Mouse (Mus musculus) gastrocnemius, postnatal 10 days (tissue): ENCODE measurements around the gene Tmx4. TPM values are rescaled to one million over a fixed set of nuclear protein-coding genes. Genes with fewer than 3 reads are reported as not detected.
A peak's percentile ranks its signal among the peaks of the same experiment; 100 is the strongest.

Experiments
- DNase-seq: peaks from one replicate; pipeline ENCODE4 v3.0.0; 2021; ENCODE audit warnings: mixed read lengths
- total RNA-seq, 2 experiments: library from RNA; stranded (reverse); gene quantifications; 2 replicates each; pipeline ENCODE4 v1.2.3; 2021

The Tmx4 gene
- total RNA-seq, 2 experiments from 2014 or later = 12.8 to 14.9 TPM

DNA sequence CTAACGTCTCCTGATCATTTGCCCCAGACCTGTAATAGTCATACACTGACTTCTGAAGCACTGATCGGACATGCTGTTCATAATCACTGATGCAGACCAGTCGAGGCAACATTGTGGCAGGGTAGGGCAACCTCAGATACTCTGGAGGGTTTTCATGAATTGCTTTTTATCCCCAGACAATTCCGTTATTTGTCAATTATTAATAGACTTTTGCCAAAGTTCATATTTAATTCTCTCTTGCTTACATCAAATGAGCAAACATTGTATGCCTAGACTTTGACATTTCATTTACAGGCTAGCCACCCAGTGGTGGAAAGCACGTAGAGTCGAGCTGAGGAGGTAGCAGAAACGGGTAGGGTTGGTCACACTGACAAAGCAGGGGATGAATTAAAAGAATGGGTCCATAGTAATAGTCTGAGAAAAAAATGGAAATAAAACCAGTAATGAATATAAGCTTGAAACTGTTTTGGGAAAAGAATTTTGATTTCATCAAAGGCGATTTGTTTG, 89.7 kb downstream of the Tmx4 start, which contains the start of gene Hao1:
Hao1 (minus strand) TSS at position 148 of the 507 bp plus-strand sequence.
- DNase-seq = no peak

DNA sequence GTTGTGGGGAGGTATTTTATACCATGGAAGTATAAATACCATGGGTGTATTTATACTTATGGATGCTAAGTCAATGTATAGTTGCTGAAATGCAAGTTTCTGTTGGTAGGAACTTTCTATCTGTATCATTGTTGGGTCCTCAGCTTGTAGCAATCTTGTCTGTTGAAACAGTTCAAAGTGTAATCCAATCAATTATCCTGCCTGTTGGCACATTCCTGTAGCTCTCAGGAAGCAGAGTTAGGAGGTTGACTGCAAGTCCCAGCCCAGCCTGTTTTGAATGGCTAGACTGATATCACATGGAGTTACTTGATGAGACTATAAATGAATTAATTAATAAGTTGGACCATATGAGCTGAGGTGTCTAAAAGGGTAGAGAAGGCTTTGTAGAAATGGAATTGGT, 91.6 kb downstream of the Tmx4 start:
- DNase-seq = no peak

DNA sequence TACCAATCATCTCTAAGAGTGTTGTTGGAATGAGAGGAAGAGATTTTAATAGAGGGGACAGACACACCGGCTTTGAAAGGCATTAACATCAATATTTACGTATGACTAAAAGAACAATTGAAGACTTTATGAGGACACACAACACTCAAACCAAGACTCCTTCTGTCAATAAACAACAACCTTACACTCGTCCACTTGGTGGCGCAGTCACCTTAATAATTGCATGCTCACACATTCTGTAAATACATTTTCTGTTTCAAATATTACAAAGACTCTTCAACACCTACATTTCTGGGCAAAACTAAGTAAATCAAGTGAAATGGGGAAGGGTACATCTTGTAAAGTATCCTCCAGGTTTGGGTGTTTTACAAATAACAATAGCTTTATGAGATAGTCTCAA, 94.2 kb downstream of the Tmx4 start:
- peak; percentile 58 for DNase-seq

GRCm38 (mm10) chr2:134545116-134545515, 98.8 kb downstream of the Tmx4 start:
- DNase-seq = no peak

DNA sequence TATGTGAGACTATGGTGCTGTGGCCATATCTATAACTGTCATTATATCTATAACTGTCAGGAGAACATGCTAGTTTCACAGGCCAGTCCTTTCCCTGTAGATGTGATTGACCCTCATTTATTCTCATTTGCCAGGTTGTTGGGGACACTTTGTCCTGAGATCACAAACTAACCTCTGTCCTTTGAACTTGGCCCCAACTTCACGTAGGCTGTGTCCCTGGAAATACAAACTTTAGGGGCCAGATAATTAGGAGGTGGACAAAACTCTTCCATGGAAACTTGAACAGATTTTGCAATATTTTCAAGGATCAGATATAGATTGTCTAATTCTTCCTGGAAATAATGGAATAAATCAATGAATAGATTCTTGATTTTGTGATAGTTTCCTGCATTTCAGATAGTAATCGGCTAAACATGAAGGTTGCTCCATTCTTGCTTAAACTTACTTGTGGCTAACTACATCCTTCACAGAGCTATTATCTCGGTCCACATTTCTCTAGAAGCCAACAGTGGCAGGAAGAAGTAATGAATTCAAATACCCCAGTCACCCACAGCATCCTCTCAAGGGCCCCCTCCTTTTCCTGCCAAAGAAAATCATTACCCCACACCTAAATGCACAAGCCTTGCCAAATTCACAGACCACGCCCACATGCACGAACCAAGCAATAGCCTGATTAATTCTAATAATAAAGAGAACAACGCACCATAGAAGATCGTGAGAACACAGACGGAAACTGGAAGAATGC, 99.5 kb downstream of the Tmx4 start:
- DNase-seq = no peak

Other genes with a start within 250 kb of the Tmx4 start
- under 1 TPM in 1 of 2 experiments, not detected in 1; 0.20 TPM for gene Hao1, start 89.8 kb downstream of the Tmx4 start, total RNA-seq
- 1 to 10 TPM; 3.1 to 5.6 TPM for gene Plcb1, start 141.9 kb upstream of the Tmx4 start, total RNA-seq